Mouse (Mus musculus): ENCODE measurements around the gene Hist1h3e. TPM values are rescaled to one million over a fixed set of nuclear protein-coding genes. Genes with fewer than 3 reads are reported as not detected.

The Hist1h3e gene
- total RNA-seq, 1 experiment from 2014 or later, result 389 TPM

Other genes starting within 250 kb of the Hist1h3e start
- gene Zfp322a, start 193.2 kb downstream of the Hist1h3e start, total RNA-seq (2023), result 7.8 and 8.0 TPM in 2 replicates
- 9.1 and 10.2 TPM in 2 replicates for gene Abt1, start 138.5 kb downstream of the Hist1h3e start, total RNA-seq (2023)
- not detected in 2 replicates for gene Btn1a1, start 96.5 kb downstream of the Hist1h3e start, total RNA-seq (2023)
- not detected in 2 replicates for gene Btn2a2, start 73.5 kb downstream of the Hist1h3e start, total RNA-seq (2023)
- gene Hist1h4h, start 31.3 kb downstream of the Hist1h3e start, total RNA-seq (2023), result 492 and 1,085 TPM in 2 replicates
- gene Hist1h2af, start 28.5 kb downstream of the Hist1h3e start, total RNA-seq (2023), result 675 and 802 TPM in 2 replicates
- gene Hist1h3g, start 26.9 kb downstream of the Hist1h3e start, total RNA-seq (2023), result 96.3 and 179 TPM in 2 replicates
- 54.8 and 79.6 TPM in 2 replicates for gene Hist1h2bh, start 19.0 kb downstream of the Hist1h3e start, total RNA-seq (2023)
- 164 and 316 TPM in 2 replicates for gene Hist1h3f, start 18.3 kb downstream of the Hist1h3e start, total RNA-seq (2023)
- 1,320 and 1,633 TPM in 2 replicates for gene Hist1h4f, start 10.7 kb downstream of the Hist1h3e start, total RNA-seq (2023)
- 65.0 and 74.8 TPM in 2 replicates for gene Hist1h1d, start 9.1 kb downstream of the Hist1h3e start, total RNA-seq (2023)
- gene Hist1h2ae, start 8.9 kb upstream of the Hist1h3e start, total RNA-seq (2023), result 112 and 128 TPM in 2 replicates
- gene Hist1h2bg, start 9.0 kb upstream of the Hist1h3e start, total RNA-seq (2023), result 877 and 1,185 TPM in 2 replicates
- 501 and 811 TPM in 2 replicates for gene Hist1h2bf, start 11.8 kb upstream of the Hist1h3e start, total RNA-seq (2023)
- 41.5 and 76.0 TPM in 2 replicates for gene Hist1h2ad, start 12.0 kb upstream of the Hist1h3e start, total RNA-seq (2023)
- 49.0 and 98.9 TPM in 2 replicates for gene Hist1h3d, start 13.4 kb upstream of the Hist1h3e start, total RNA-seq (2023)
- gene Hist1h4d, start 19.2 kb upstream of the Hist1h3e start, total RNA-seq (2023), result 447 and 512 TPM in 2 replicates
- gene Hist1h2be, start 58.8 kb upstream of the Hist1h3e start, total RNA-seq (2023), result 59.1 and 80.7 TPM in 2 replicates
- 628 and 671 TPM in 2 replicates for gene Hist1h1e, start 60.2 kb upstream of the Hist1h3e start, total RNA-seq (2023)
- 21.4 and 34.7 TPM in 2 replicates for gene Hist1h2ac, start 121.6 kb upstream of the Hist1h3e start, total RNA-seq (2023)
- gene Hist1h2bc, start 121.8 kb upstream of the Hist1h3e start, total RNA-seq (2023), result 85.6 and 87.8 TPM in 2 replicates
- gene Hist1h1t, start 133.4 kb upstream of the Hist1h3e start, total RNA-seq (2023), result 0.75 TPM in 1 of 2 replicates, not detected in the other
- gene Hist1h4c, start 136.1 kb upstream of the Hist1h3e start, total RNA-seq (2023), result 147 and 286 TPM in 2 replicates
- 2.0 and 2.2 TPM in 2 replicates for gene Hfe, start 148.5 kb upstream of the Hist1h3e start, total RNA-seq (2023)
- gene Hist1h1c, start 176.4 kb upstream of the Hist1h3e start, total RNA-seq (2023), result 1,418 and 1,573 TPM in 2 replicates
- gene Hist1h3c, start 183.2 kb upstream of the Hist1h3e start, total RNA-seq (2023), result 379 and 485 TPM in 2 replicates
- gene Hist1h2bb, start 184.4 kb upstream of the Hist1h3e start, total RNA-seq (2023), result 566 and 573 TPM in 2 replicates
- 470 and 881 TPM in 2 replicates for gene Hist1h2ab, start 188.8 kb upstream of the Hist1h3e start, total RNA-seq (2023)
- gene Hist1h3b, start 189.9 kb upstream of the Hist1h3e start, total RNA-seq (2023), result 584 and 951 TPM in 2 replicates
- gene Hist1h4b, start 194.6 kb upstream of the Hist1h3e start, total RNA-seq (2023), result 196 and 310 TPM in 2 replicates
- gene Hist1h4a, start 198.9 kb upstream of the Hist1h3e start, total RNA-seq (2023), result 278 and 356 TPM in 2 replicates
- gene Hist1h3a, start 200.0 kb upstream of the Hist1h3e start, total RNA-seq (2023), result 546 and 576 TPM in 2 replicates
- 193 and 241 TPM in 2 replicates for gene Hist1h1a, start 201.3 kb upstream of the Hist1h3e start, total RNA-seq (2023)
- gene Trim38, start 207.5 kb upstream of the Hist1h3e start, total RNA-seq (2023), result not detected in 2 replicates
- gene Slc17a2, start 244.6 kb upstream of the Hist1h3e start, total RNA-seq (2023), result not detected in 2 replicates

Measured in neutrophil, adult 65 days (primary cell).